Mouse (Mus musculus): ENCODE data around the gene Rrp7a.

The Rrp7a gene

DNA sequence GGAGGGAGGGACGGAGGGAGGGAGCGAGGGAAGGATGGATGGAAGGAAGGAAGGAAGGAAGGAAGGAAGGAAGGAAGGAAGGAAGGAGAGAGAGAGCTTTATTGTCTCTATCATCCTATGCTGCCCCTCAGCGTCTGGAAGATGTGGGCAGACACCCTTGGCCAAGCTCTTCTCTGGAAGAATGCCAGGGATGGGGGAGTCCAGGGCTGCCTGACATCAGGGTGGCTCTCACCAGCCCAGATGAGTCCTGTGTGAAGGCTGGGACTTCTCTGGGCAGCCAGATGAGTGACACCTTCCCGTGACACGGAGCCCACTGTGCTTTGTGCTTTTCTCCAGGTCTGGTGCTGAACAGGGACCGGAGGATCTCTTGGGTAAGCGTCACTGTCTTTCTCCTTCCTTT, 10.7 kb downstream of the Rrp7a start:
- no peak for DNase-seq (ENCODE audit: low spot score in 2 of 2)

DNA sequence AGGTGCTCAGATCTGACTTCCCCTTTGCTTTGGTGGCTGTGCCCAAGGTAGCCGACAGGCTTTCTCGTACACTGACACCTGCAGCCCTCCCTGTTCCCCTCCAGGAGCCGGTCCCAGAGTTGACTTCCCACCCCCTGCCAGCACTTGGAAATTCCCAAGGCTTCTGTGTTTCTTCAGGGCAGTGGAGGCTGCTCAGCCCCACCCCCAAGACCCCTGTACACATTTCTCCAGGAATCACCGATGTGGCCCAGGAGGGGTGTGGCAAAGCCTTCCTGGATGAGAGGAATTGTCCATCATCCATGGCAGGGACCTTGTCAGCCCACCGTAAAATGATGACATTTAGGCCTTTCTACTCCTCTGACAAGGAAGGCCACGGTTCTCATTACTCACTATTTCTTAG, 11.3 kb downstream of the Rrp7a start:
- no peak for DNase-seq (ENCODE audit: low spot score in 2 of 2)

DNA sequence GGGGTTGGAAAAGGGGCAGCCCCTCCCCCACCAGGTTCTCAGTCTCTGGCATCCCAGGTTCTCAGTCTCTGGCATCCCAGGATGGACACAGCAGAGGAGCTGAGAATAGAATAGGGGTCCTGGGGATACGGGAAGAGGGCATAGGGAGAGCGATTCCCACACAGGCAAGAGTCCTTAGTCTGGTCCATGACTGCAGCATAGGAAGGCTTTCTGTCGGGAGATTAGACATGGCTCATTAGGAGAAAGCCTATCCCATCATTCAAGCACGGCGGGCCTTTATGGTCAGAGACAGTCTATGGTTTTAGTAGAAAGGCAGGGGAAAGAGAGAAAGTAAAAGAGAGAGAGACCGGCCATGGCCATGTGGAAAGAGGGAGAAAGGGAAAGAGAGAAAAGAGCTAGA, 14.8 kb downstream of the Rrp7a start:
- DNase-seq (ENCODE audit: low spot score in 2 of 2): no peak

DNA sequence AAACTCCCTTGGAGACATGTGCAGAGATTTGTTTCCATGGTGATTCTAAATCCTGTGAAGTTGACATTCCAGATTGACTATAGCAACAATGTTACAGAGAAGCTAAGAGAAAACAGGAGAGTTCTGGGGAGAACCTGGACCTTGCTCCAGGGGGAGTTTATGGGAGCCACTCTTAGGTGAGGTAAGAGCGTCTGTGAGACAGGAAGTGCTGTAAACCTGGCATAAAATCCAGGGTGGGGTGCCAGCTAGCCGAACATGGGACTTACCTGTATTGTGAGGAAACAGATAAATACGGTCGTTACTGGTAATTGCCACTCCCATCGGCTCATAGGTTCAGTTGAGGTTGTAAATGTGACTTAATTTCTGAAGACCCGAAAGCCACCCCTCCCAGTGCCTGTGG, 16.2 kb downstream of the Rrp7a start:
- DNase-seq (ENCODE audit: low spot score in 2 of 2): no peak

DNA sequence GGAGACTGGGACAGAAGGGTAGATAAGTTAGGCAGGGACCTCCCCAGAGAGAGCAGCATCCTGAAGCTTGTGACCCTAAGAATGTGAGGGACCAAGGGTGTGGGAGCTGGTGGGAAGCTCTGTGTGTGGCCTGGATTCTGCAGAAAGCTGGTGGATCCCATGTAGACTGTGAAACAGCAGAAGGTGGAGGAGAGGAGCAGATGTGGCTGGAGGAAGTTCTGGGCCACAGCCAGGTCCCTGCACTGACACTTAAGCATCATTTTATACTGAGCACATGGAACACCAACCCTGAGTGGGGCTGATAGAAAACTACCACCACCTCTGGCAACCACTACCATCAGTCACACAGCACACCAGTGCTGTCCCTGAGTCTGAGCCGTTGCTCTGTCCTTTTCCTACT, 19.5 kb downstream of the Rrp7a start:
- no peak for DNase-seq (ENCODE audit: low spot score in 2 of 2)

DNA sequence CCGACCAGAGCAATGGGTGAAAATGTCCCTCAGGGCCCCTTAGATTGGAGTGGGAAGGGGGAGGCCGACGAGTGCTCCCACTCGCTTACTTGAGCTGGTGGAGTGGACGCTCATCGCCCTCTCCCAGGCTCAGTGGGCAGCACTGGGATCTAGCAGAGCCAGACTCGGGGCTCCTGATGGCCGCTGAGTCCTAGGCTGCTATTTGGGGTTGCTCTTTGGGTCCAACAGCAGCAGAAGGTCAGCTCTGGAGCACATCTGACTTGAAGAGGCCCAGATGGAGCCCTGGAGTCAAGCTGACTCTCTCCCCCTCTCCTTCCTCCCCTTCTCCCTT, 22.3 kb downstream of the Rrp7a start:
- no peak for DNase-seq (ENCODE audit: low spot score in 2 of 2)

DNA sequence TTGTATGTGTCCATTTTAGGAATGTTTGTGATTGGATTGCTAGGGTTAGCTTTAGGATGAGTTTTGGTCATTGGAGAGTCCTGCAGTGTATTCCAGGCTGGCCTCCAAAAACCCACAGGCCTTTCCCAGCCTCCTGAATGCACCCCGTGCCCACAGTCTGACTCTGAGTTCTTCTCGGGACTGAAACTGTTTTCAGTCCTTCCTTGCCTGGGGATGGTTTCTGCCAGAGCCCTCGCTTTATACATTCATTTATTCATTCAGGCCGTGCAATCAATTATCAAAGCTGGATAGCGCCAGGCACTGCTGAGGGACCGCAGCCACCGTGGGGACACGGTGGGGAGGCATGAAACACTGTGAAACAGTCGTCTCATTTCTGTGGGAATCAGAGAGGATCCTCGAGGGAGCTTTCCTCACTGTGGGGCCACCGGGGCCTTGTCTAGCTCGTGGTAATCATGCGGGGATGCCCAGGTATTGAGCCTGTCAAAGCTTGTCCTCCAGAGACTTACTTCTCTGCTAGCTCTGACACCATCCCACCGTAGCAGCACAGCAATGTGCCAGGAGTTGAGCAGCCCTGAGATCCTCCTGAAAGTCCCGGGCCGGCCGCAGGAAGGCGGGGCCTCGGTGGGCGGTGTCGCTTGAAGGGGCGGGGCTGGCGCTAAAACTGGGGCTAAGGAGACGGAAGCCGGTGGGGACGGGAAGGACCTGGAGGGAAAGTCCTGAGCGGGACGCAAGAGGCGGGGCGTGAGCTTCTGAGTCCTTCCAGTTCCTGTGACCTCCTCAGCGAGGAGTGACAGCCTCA, 22.9 kb downstream of the Rrp7a start:
- peak; percentile 65 to 68 for DNase-seq (ENCODE audit: low spot score in 2 of 2)

DNA sequence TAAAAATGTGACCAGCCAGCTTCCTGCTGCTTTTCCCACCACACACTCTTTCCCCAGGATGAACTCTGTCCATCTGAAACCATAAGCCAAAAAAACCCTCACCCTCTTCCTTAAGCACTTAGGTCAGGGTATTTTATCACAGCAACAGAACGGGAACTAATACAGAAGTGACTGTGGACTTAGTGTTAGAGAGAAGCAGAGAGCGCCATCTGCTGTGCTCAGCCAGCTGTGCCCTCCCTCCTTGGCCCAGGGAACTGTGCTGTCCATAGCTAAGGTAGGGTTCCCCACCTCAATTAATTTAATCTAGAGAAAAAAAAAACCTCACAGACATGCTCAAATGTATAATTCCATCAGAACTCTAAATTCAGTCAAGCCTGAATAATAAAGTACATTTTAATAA, 26.7 kb downstream of the Rrp7a start:
- DNase-seq (ENCODE audit: low spot score in 2 of 2): no peak

DNA sequence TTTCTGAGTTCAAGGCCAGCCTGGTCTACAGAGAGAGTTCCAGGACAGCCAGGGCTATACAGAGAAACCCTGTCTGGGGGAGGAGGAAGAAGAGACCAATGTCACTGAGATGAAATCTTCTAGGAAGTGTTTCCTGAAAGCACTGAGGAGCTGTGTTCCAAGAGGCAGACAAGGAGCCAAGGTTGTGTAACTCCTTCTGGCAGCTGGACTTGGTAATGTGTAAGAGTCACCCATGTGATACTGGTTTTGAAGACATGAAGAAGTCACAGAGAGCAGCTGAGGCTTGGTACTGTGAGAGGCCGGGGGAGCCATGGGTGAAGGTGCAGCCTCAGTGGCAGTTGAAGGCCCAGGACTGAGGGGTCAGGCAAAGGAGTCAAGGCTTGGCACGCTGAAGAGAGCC, 28.9 kb downstream of the Rrp7a start:
- DNase-seq (ENCODE audit: low spot score in 2 of 2): no peak

DNA sequence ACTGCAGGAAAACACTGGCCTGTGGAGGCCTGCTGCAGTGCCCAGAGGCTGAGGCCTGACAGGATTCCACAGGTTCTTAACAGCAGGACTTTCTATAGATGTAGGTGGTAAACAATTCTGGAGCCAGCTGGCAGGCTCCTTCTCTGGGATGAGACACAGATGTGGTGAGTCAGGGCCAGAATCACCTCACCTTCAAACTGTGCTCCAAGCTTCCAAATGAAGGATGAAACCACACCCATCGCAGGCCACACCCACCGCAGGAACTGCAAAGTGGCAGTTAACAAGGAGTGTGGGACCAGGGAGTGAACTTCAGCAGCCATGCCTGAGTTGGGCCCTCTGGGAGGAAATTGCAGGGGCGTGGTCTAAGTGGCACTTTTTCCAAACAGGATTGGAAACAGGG, 31.7 kb downstream of the Rrp7a start:
- no peak for DNase-seq (ENCODE audit: low spot score in 2 of 2)

DNA sequence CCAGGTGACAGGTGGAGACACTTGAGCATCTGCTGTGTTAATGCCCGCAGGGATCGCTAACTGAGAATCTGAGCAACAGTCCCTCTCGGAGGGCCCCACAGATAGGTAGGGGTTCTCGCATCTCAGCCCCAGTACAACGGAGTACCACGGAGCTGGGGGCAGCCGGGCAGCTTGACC, 33.3 kb downstream of the Rrp7a start, which contains the start of gene Serhl:
Gene Serhl, plus strand, starts transcription at position 78 of the 177 bp plus-strand sequence.
- no peak for DNase-seq (ENCODE audit: low spot score in 2 of 2)

DNA sequence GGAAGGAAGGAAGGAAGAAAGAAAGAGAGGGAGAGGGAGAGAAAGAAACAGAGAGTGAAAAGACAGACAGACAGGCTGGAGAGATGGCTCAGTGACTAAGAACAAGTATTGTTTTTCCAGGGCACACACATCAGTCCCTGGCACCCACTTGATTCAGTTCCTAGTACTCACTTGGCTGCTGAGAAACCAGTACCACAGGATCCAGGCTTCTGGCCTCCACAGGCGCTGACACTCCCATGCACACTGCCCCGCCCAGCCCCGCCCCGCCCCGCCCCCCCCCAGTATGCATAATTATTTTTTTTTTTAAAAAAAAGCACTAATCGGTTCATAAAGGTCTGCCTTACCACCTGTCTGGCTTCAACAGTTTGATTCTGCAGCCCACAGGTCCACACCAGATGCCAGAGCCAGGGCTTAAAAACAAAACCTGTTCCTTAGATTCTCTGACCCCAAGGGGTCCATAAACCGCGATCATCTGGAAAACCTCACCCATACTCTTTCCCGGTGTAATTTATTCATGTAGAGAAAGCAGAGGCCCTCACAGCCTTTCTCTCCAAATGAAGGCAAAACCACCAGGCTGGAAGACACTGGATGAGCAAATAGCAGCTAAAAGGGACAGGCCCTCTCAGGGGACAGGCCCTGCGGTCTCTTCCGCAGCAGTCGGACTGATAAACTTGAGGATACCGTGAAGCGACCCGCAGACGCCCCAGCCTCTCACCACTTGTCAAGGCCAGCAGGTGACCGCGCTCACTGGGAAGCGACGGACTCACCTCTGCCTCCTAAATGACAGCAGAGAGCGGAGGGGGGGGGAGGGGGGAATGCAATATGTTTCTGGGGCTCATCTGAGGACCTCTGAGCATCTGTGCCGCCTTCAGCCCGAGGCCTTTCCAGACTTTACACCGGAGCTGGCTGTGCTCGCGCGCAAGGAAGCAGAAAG, 33.8 kb downstream of the Rrp7a start:
- DNase-seq (ENCODE audit: low spot score in 2 of 2): no peak

DNA sequence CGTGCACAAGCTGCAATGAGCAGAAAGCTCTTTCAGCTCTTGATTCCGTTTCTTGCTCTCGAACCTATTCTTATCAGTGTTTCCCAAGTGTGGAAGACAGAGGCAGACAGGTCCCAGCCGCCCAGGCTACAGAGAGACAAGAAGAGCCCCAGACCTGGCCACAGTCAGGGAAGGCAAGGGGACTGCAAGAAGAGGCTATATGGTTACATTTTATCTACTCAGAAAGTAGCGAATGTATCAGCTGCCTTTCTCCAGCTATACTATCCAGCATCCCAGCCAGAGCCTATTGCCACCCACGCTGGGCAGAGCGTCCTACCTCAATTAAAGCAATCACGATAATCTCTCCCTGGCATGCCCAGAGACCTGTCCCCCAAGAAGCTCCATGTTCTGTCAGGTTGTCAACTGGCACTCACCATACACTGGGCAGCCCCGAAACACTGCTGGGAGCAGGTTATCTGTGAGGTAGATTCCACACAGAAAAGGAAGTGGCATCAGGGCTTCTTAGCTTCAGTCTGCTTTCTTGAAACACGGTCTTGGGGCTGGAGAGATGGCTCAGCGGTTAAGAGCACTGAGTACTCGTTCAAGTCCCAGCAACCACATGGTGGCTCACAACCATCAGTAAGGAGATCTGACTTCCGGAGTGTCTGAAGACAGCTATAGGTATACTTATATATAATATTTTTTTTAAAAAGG, 35.8 kb downstream of the Rrp7a start:
- DNase-seq (ENCODE audit: low spot score in 2 of 2): no peak

DNA sequence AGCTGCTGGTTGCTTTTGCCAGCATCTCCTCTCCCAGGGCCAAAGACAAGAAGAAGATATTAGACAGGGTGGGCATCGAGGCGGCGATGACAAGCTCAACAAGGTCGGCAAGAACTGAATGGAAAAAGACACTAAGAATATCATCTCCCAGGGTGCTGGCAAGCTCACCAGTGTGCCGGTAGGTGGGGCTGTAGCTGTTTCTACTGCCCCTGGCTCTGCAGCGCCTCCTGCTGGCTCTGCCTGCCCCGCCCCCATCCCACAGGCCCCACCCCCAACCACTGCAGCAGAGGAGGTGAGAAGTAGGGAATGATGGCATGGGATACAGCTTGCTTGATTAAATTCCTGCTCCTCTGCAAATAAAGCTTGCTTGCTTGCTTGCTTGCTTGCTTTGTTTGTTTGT, 36.7 kb downstream of the Rrp7a start:
- no peak for DNase-seq (ENCODE audit: low spot score in 2 of 2)

DNA sequence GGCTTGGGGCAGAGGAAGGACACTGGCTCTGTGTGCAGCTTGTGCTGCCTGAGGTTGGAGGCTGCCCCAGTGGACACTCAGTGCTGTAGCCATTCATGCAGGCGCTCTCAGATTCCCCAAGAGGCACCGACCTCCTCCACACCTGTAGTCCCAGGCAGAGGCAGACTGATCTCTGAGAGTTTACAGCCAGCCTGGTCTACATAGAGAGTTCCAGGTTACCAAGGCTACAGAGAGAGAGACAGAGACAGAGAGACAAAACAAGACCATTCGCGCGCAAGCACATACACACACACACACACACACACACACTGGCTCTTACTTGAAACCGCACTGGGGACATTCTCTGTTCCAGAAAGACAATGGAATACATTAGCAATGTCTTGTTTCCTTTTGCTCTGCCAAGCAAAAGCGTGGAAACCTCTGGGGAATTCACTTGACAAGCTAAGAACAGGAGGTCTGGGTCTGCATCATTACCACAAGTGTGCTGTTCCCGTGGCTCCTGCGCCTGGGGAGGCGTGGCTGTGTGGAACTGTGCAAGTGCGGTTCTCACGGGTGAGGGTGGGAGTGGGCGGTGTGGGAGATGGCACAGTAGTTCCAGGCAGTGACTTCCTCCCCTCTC, 38.5 kb downstream of the Rrp7a start:
- peak in 1 of 2 experiments; percentile 31 for DNase-seq (ENCODE audit: low spot score in 2 of 2)

DNA sequence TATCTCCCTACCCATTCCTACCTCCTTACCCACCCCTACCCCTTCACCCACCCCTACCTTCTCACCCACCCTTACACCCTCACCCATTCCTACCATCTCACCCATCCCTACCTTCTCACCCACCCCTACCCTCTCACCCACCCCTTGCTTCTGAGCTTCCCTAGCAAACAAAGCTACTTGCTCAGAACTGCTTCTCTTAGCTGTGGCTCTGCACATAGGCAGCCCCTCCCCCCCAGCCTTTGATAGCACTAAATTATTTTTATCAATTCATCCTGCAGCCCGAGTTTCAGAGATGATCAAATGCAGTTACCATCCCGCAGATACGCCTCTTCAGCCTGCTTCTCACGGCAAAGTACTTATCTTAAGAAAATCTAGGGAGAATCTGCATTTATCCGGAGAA, 39.1 kb downstream of the Rrp7a start:
- DNase-seq (ENCODE audit: low spot score in 2 of 2): no peak

DNA sequence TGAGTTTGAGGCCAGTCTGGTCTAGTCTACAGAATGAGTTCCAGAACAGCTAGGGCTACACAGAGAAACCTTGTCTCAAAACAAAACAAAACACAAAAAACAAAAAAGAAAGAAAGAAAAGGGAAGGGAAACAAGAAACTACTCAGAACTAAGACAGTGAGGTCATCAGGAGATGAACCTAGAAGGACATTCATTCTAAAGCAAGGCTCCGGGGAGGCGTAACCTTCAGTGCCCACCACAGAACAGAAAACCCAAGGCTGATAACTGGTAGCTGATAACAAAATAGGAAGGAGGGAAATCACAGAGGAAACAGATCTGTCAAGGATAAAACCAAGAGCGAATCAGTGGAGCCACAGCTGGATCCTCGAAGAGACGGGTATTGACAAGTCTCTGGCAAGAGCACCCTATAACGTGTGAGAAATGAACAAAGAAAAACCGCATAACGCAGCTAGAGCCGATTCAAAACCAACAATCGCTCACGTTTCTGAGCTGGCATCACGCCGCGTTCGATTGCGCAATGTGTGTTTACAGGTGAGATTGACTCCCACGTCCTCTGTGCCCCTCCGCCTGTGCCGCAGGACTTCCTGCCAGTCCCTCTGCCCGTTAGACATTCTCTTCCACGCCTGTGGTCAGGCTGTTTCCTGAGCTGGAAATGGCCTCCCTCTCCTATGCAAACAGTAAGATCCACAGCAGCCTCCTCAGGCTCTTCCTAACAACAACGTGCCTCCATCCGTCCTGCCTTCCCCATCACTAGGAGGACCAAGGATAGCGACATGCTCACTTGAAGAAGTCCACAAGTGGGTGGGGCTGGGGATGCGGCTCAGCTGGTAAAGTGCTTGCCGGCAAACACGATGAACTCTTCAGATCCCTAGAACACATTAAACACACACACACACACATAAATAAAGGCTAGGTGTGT, 46.7 kb downstream of the Rrp7a start:
- DNase-seq (ENCODE audit: low spot score in 2 of 2): no peak

DNA sequence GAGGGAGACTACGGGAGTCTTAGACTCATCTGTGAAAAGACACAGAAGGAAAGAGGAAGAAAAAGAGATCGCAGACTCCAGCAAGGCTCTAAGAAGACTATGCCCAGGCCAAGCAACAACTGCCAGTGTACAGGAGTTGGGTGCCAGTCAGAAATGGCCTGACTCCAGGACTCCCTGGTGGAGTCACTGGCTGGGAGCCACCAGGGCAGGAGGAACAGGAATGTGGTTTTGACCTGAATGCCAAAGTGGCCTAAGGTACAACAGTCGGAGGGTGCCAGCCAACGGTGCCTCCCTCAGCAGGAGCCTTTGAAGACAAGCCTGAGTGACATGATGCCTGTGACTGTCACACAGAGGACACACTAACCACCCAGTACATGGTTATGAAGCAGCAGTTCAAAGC, 48.4 kb downstream of the Rrp7a start:
- DNase-seq (ENCODE audit: low spot score in 2 of 2): no peak

DNA sequence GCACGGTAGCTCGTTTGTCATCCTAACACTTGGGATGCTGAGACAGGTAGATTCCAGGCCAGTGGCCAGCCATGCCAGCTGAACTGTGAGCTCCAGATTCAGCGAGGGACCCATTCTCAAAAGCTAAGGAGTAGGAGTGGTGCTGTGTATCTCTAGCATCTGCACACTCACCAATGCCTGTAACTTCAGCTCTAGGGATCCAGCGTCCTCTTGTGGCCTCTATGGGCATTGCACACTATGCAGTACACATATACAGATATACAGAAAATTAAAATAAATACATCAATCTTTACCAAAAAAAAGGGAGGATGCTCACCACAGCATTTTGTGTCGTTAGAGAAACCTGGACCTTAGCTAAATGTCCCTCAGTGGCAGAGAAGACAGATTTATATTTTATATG, 50.8 kb downstream of the Rrp7a start:
- no peak for DNase-seq (ENCODE audit: low spot score in 2 of 2)

DNA sequence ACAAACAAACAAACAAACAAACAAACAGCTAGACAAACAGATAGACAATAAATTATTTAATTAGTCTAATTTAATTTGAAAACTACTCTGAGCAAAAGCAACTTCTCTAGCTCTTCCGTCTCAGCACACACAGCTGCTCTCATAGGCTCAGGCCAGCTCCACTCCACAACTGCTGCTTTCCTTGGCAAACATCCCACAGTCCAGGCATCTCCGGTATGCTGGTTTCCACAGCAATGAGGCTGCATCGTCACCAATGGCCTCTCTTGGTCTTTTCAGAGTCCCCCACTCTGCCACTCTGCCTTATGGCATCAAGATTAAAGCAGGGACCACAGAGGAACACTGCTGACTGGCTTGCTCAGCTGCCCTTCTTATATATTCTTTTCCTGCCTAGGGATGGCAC, 51.7 kb downstream of the Rrp7a start:
- no peak for DNase-seq (ENCODE audit: low spot score in 2 of 2)

DNA sequence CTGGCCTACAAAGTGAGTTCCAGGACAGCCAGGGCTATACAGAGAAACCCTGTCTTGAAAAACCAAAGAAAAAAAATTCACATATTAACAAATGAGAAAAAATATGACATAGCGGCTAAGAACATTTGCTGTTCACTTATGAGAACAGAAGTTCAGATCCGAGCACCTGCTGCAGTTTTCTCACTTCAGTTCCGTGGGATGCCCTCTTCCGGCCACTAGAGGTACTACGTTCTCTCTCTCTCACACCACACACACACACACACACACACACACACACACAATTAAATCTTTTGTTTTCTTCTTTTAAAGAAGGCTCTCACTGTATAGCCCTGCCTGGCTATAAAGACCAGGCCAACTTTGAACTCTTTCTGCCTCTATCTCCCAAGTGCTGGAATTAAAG, 54.3 kb downstream of the Rrp7a start:
- DNase-seq (ENCODE audit: low spot score in 2 of 2): no peak

All from frontal cortex, postnatal 10 days (tissue).